Mouse (Mus musculus) midbrain, postnatal 0 days (tissue): Measurements from ENCODE around the gene Ccl8. TPM values are rescaled to one million over a fixed set of nuclear protein-coding genes. Genes with fewer than 3 reads are reported as not detected.

Experiments used
- ATAC-seq: fragments of 200-750 bp; cut with Nextera tagmentation; 2 replicates; pipeline ENCODE4 v1.8.0; 2017; ENCODE audit warnings: moderate number of reproducible peaks, mild to moderate bottlenecking, moderate TSS enrichment, moderate library complexity; ENCODE audit not compliant: low FRiP score
- DNase-seq: peaks from one replicate; pipeline ENCODE4 v3.0.0-alpha.2; 2015; ENCODE audit warnings: low spot score
- H3K27ac ChIP-seq: fragments of 300-500 bp; sonication (generic); 2 replicates; pipeline ENCODE4 v1.5.1; 2014; ENCODE audit warnings: low read depth, mild to moderate bottlenecking, low read length, mixed read lengths
- H3K27me3 ChIP-seq: fragments of 300-500 bp; sonication (generic); 2 replicates; pipeline ENCODE4 v1.6.1; 2014; ENCODE audit warnings: low read length, control low read depth, mixed read lengths; ENCODE audit not compliant: insufficient read depth
- H3K36me3 ChIP-seq: fragments of 300-500 bp; sonication (generic); 2 replicates; pipeline ENCODE4 v1.6.1; 2014; ENCODE audit warnings: low read length, control low read depth, mixed read lengths; ENCODE audit not compliant: insufficient read depth
- H3K4me1 ChIP-seq: fragments of 300-500 bp; sonication (generic); 2 replicates; pipeline ENCODE4 v1.6.1; 2014; ENCODE audit warnings: mild to moderate bottlenecking, control low read depth, antibody characterized with exemption, low read length, mixed read lengths; ENCODE audit not compliant: insufficient read depth
- H3K4me2 ChIP-seq: fragments of 300-500 bp; sonication (generic); 2 replicates; pipeline ENCODE4 v1.6.1; 2014; ENCODE audit warnings: low read depth, mild to moderate bottlenecking, low read length, mixed read lengths; ENCODE audit not compliant: poor library complexity, severe bottlenecking
- H3K4me3 ChIP-seq: fragments of 300-500 bp; sonication (generic); 2 replicates; pipeline ENCODE4 v1.5.1; 2014; ENCODE audit warnings: low read depth, mild to moderate bottlenecking, low read length, moderate library complexity
- H3K9ac ChIP-seq: fragments of 300-500 bp; sonication (generic); replicated peaks from 2 replicates; pipeline ENCODE4 v1.6.1; 2014; ENCODE audit warnings: mild to moderate bottlenecking, low read length, moderate library complexity, mixed read lengths; ENCODE audit not compliant: poor library complexity, severe bottlenecking
- H3K9me3 ChIP-seq: fragments of 300-500 bp; sonication (generic); 2 replicates; pipeline ENCODE4 v1.6.1; 2016; ENCODE audit warnings: low read length, control low read depth
- CTCF ChIP-seq: IDR thresholded peaks from 2 replicates; pipeline ENCODE4 v1.5.1; 2016; ENCODE audit warnings: antibody characterized with exemption, mild to moderate bottlenecking
- WGBS: fragments of 180-500 bp; shearing (Covaris S2); extraction: QIAGEN DNeasy Blood & Tissue Kit; methylation state at CpG from one replicate; pipeline ENCODE4 v1.1.7; 2014; 5-methylcytosine and 5-hydroxymethylcytosine counted together
- polyA plus RNA-seq: library from polyadenylated mRNA; unstranded; fragments of >200 nt; fragmentation: Nextera tagmentation; extraction: Ambion mirVana; gene quantifications from 2 replicates; pipeline ENCODE4 v1.2.1, GENCODE M21; 2015
- total RNA-seq: library from RNA; depleted of rRNA; stranded (reverse); fragments of >200 nt; gene quantifications from 2 replicates; pipeline ENCODE4 v1.2.3, GENCODE M21; 2014

Gene Ccl8
- total and polyA plus RNA-seq, 2 experiments from 2014 or later: not detected

- Histone ChIP-seq H3K27ac (no peak overlapping the region), H3K27me3 (no peaks in the 10 kb centered on the region), H3K4me2 (no peak overlapping the region), H3K9me3 (no peaks in the 10 kb centered on the region), H3K4me3 (no peak overlapping the region), H3K9ac (no peak overlapping the region), H3K36me3 (no peaks in the 10 kb centered on the region), H3K4me1 (no peaks in the 10 kb centered on the region)
- TF ChIP-seq CTCF: no peak
- ATAC-seq (no peak), DNase-seq (no peak)
- WGBS: 76% methylated on average over 3 of the region's 3 CpGs
Measured at GRCm38 (mm10) chr11:82077031-82077430, 38.0 kb upstream of the Ccl8 start.

- H3K4me3 ChIP-seq: no peak overlapping the region
- no peaks in the 10 kb centered on the region for H3K9me3 ChIP-seq
- no peak for DNase-seq
- H3K27ac ChIP-seq: no peak overlapping the region
- H3K4me2 ChIP-seq: no peak overlapping the region
- no peak overlapping the region for H3K9ac ChIP-seq
- no peak for ATAC-seq
- no peaks in the 10 kb centered on the region for H3K36me3 ChIP-seq
- no peak for TF ChIP-seq CTCF
- H3K27me3 ChIP-seq: no peaks in the 10 kb centered on the region
- H3K4me1 ChIP-seq: no peaks in the 10 kb centered on the region
Measured at GRCm38 (mm10) chr11:82078136-82078730, 36.8 kb upstream of the Ccl8 start.

- Histone ChIP-seq H3K27ac (no peak overlapping the region), H3K27me3 (no peaks in the 10 kb centered on the region), H3K4me3 (no peak overlapping the region), H3K9ac (no peak overlapping the region), H3K4me1 (no peaks in the 10 kb centered on the region), H3K9me3 (no peaks in the 10 kb centered on the region), H3K36me3 (no peaks in the 10 kb centered on the region), H3K4me2 (no peak overlapping the region)
- DNase-seq (no peak), ATAC-seq (no peak)
- WGBS: 77% methylated on average over 3 of the region's 3 CpGs
- no peak for TF ChIP-seq CTCF
Measured at GRCm38 (mm10) chr11:82080865-82081264, 34.1 kb upstream of the Ccl8 start.

GRCm38 (mm10) chr11:82084360-82084759 lies 30.6 kb upstream of the Ccl8 start:
- no peaks in the 10 kb centered on the region for H3K27me3 ChIP-seq
- H3K9ac ChIP-seq: no peak overlapping the region
- no peak for TF ChIP-seq CTCF
- no peak overlapping the region for H3K4me2 ChIP-seq
- H3K4me3 ChIP-seq: no peak overlapping the region
- H3K36me3 ChIP-seq: no peaks in the 10 kb centered on the region
- no peaks in the 10 kb centered on the region for H3K9me3 ChIP-seq
- ATAC-seq: no peak
- no peak overlapping the region for H3K27ac ChIP-seq
- no peaks in the 10 kb centered on the region for H3K4me1 ChIP-seq
- no peak for DNase-seq
- WGBS: 85% methylated on average over 3 of the region's 3 CpGs

- Histone ChIP-seq H3K4me3 (no peak overlapping the region), H3K4me1 (no peaks in the 10 kb centered on the region), H3K9me3 (no peaks in the 10 kb centered on the region), H3K27me3 (no peaks in the 10 kb centered on the region; the same call in 1 of the 2 replicates), H3K9ac (no peak overlapping the region), H3K4me2 (no peak overlapping the region), H3K27ac (no peak overlapping the region), H3K36me3 (no peaks in the 10 kb centered on the region)
- 89% methylated on average over 10 of the region's 10 CpGs for WGBS
- ATAC-seq (no peak), DNase-seq (no peak)
- no peak for TF ChIP-seq CTCF
Measured at GRCm38 (mm10) chr11:82099511-82100323, 15.3 kb upstream of the Ccl8 start.

GRCm38 (mm10) chr11:82101087-82101486 lies 13.9 kb upstream of the Ccl8 start:
- H3K36me3 ChIP-seq: no peaks in the 10 kb centered on the region
- no peak for ATAC-seq
- H3K9me3 ChIP-seq: no peaks in the 10 kb centered on the region
- H3K9ac ChIP-seq: no peak overlapping the region
- no peak for DNase-seq
- H3K27me3 ChIP-seq: no peaks in the 10 kb centered on the region; the same call in 1 of the 2 replicates
- H3K4me3 ChIP-seq: no peak overlapping the region
- H3K4me2 ChIP-seq: no peak overlapping the region
- TF ChIP-seq CTCF: no peak
- no peaks in the 10 kb centered on the region for H3K4me1 ChIP-seq
- WGBS: 82% methylated on average over 4 of the region's 4 CpGs
- no peak overlapping the region for H3K27ac ChIP-seq
